Comparison of ENCODE assay signal across 8 mouse cellular contexts in genomic region chr9:31280366-31281010, GRCm38 (mm10). TPM values are rescaled to one million over a fixed set of nuclear protein-coding genes. Genes with fewer than 3 reads are reported as not detected.
DNase-seq lines count a peak whose midpoint lies in the region; ATAC-seq lines count a peak whose summit lies in the region.

Prdm10 (plus strand) TSS chr9:31280538.

- H3K4me1 ChIP-seq in hindbrain, embryonic 10.5 days (replicated peaks), result peaks cover 30% of the 10 kb centered on the region

- no peaks in the 10 kb centered on the region for H3K9me3 ChIP-seq in hindbrain, embryonic 10.5 days

- WGBS in hindbrain, embryonic 10.5 days, result 2% methylated on average over 45 of the region's 45 CpGs

- no peaks in the 10 kb centered on the region for H3K27me3 ChIP-seq in hindbrain, embryonic 10.5 days (ENCODE audit: insufficient read depth, poor library complexity, severe bottlenecking)

- peak within 1 kb of the TSS; percentile 100 for H3K27ac ChIP-seq in hindbrain, embryonic 10.5 days

- DNase-seq in MEL-GATA-1-ER (ENCODE audit: extremely low read depth, low read depth), result peak; percentile 83
- DNase-seq in cerebellum, adult 8-10 months, result peak; percentile 98
- DNase-seq in hindbrain, embryonic 10.5 days (ENCODE audit: low spot score), result peak; percentile 94
- DNase-seq in layer of hippocampus, adult 9-11 months, result peak; percentile 93
- DNase-seq in lung, postnatal 10 days, result peak; percentile 97
- DNase-seq in ovary, postnatal 36 days (ENCODE audit: low spot score), result peak; percentile 96
- peak; percentile 93 for DNase-seq in thymus, postnatal 25 days

- peak; percentile 85 for ATAC-seq in frontal cortex, adult (ENCODE audit: low TSS enrichment)

- peaks cover 12% of the 10 kb centered on the region for H3K36me3 ChIP-seq in hindbrain, embryonic 10.5 days

- peak within 1 kb of the TSS; percentile 91 for H3K4me3 ChIP-seq in hindbrain, embryonic 10.5 days

RNA-seq across cellular contexts. Expression of gene Prdm10, which starts in this region (rescaled TPM):
- 7.9 and 8.9 TPM in 2 replicates for polyA plus RNA-seq in hindbrain, embryonic 10.5 days (2016; fragmentation: Nextera tagmentation; extraction: Ambion mirVana)

Comparison
In these comparisons a context has a peak if more than half of its experiments do, and no peak if none do; other contexts are left out.
1. Peak in every context shown above with its lines: DNase-seq, ATAC-seq, H3K4me3 ChIP-seq and H3K27ac ChIP-seq.